In genomic region chr6:120987164-120987563, GRCm38 (mm10) we compare ENCODE assay signal across 11 mouse cellular contexts.
A peak's percentile ranks its signal among the peaks of the same experiment; 100 is the strongest.
DNase-seq lines count a peak whose midpoint lies in the region; ATAC-seq and TF ChIP-seq lines count a peak whose summit lies in the region.
"Had no signal": no experiment of that assay in that cellular context is flagged by ENCODE, and none has a peak within 500 bp of the region (broad histone marks: within the 10 kb centered on the region; RNA-seq: fewer than 3 reads in every experiment).

No protein-coding gene starts in this region.

- peak in 1 of 2 experiments; percentile 44; a peak in 1 of 4 replicates for TF ChIP-seq EP300 in MEL (IDR thresholded peaks at IDR 0.05; ENCODE audit: low read depth in 1 of 2, low read length in 2 of 2)

- TF ChIP-seq RAD21 in MEL (IDR thresholded peaks at IDR 0.05; ENCODE audit: low read depth, low read length): no peak

- ATAC-seq in hindbrain, embryonic 13.5 days (ENCODE audit: low FRiP score): no peak
- ATAC-seq in hindbrain, embryonic 11.5 days (ENCODE audit: low FRiP score): no peak

- no peak overlapping the region for H3K4me2 ChIP-seq in hindbrain, embryonic 13.5 days
- H3K4me2 ChIP-seq in hindbrain, embryonic 11.5 days (replicated peaks; ENCODE audit: low read depth, low read length): no peak overlapping the region

- H3K4me3 ChIP-seq in hindbrain, embryonic 13.5 days: no peak overlapping the region
- H3K4me3 ChIP-seq in hindbrain, embryonic 11.5 days (ENCODE audit: low read depth, low read length): no peak overlapping the region
- no peak overlapping the region for H3K4me3 ChIP-seq in MEL (ENCODE audit: control insufficient read depth in 1 of 2, insufficient read depth in 1 of 2, low read depth in 2 of 2, low read length in 2 of 2)
- H3K4me3 ChIP-seq in embryonic facial prominence, embryonic 10.5 days: no peak overlapping the region
- H3K4me3 ChIP-seq: erythroblast, embryonic 14.5 days had no signal

- 76% methylated on average over 10 of the region's 10 CpGs for WGBS in hindbrain, embryonic 13.5 days
- WGBS in hindbrain, embryonic 11.5 days: 83% methylated on average over 10 of the region's 10 CpGs
- WGBS in embryonic facial prominence, embryonic 10.5 days: 87% methylated on average over 10 of the region's 10 CpGs

- peaks cover 20% of the 10 kb centered on the region for H3K4me1 ChIP-seq in hindbrain, embryonic 13.5 days (replicated peaks)
- peaks cover 2% of the 10 kb centered on the region; the same call in 1 of the 2 replicates for H3K4me1 ChIP-seq in hindbrain, embryonic 11.5 days (replicated peaks; ENCODE audit: control insufficient read depth, insufficient read depth, low read length)
- H3K4me1 ChIP-seq in MEL (ENCODE audit: control insufficient read depth in 1 of 2, insufficient read depth in 2 of 2, low read length in 2 of 2): peaks cover 12 to 26% of the 10 kb centered on the region in 2 experiments
- H3K4me1 ChIP-seq in embryonic facial prominence, embryonic 10.5 days: peaks cover 21% of the 10 kb centered on the region

- TF ChIP-seq POLR2A in MEL (IDR thresholded peaks at IDR 0.05; ENCODE audit: control insufficient read depth in 1 of 2, insufficient read depth in 1 of 2, low read depth in 1 of 2, low read length in 2 of 2, poor library complexity in 1 of 2): no peak

- peaks cover 25% of the 10 kb centered on the region for H3K36me3 ChIP-seq in hindbrain, embryonic 13.5 days
- H3K36me3 ChIP-seq in hindbrain, embryonic 11.5 days (ENCODE audit: control insufficient read depth, insufficient read depth, low read length): no peaks in the 10 kb centered on the region
- H3K36me3 ChIP-seq in MEL (ENCODE audit: control insufficient read depth in 1 of 2, insufficient read depth in 2 of 2, low read length in 2 of 2): peaks cover 2 to 22% of the 10 kb centered on the region in 2 experiments
- peaks cover 13% of the 10 kb centered on the region for H3K36me3 ChIP-seq in embryonic facial prominence, embryonic 10.5 days (replicated peaks)

- peak overlapping the region; percentile 64 for H3K27ac ChIP-seq in hindbrain, embryonic 13.5 days
- H3K27ac ChIP-seq in hindbrain, embryonic 11.5 days (ENCODE audit: low read depth, low read length): no peak overlapping the region
- H3K27ac ChIP-seq in MEL (ENCODE audit: control insufficient read depth, low read depth, low read length): peak overlapping the region; percentile 48; the same call in 1 of the 2 replicates
- 0 out of 2 replicates have a peak overlapping the region, but pooled peaks have one; percentile 48 for H3K27ac ChIP-seq in embryonic facial prominence, embryonic 10.5 days (replicated peaks)

- TF ChIP-seq CTCF in MEL (IDR thresholded peaks at IDR 0.05 in 2 of 3, conservative IDR thresholded peaks at IDR 0.05 in 1 of 3; ENCODE audit: control insufficient read depth in 1 of 3, insufficient read depth in 1 of 3, low read depth in 2 of 3, low read length in 3 of 3, poor library complexity in 1 of 3, severe bottlenecking in 1 of 3): no peak

- no peaks in the 10 kb centered on the region for H3K27me3 ChIP-seq in hindbrain, embryonic 13.5 days
- H3K27me3 ChIP-seq in hindbrain, embryonic 11.5 days (ENCODE audit: control insufficient read depth, insufficient read depth, low read length): no peaks in the 10 kb centered on the region
- no peaks in the 10 kb centered on the region for H3K27me3 ChIP-seq in MEL (ENCODE audit: control insufficient read depth in 1 of 2, insufficient read depth in 2 of 2, low read length in 2 of 2)
- H3K27me3 ChIP-seq in embryonic facial prominence, embryonic 10.5 days (replicated peaks; ENCODE audit: low read depth, poor library complexity, severe bottlenecking): no peaks in the 10 kb centered on the region

- no peak overlapping the region for H3K9ac ChIP-seq in hindbrain, embryonic 13.5 days
- H3K9ac ChIP-seq in hindbrain, embryonic 11.5 days (ENCODE audit: low read depth, low read length): no peak overlapping the region
- H3K9ac ChIP-seq in MEL (ENCODE audit: control insufficient read depth, low read depth, low read length, poor library complexity, severe bottlenecking): no peak overlapping the region

- no peaks in the 10 kb centered on the region for H3K79me2 ChIP-seq in MEL (ENCODE audit: control insufficient read depth, insufficient read depth, low read length, poor library complexity)

- H3K9me3 ChIP-seq in hindbrain, embryonic 13.5 days: no peaks in the 10 kb centered on the region
- no peaks in the 10 kb centered on the region for H3K9me3 ChIP-seq in hindbrain, embryonic 11.5 days (ENCODE audit: control insufficient read depth, low read length)
- no peaks in the 10 kb centered on the region for H3K9me3 ChIP-seq in MEL (replicated peaks; ENCODE audit: insufficient read depth, low read length)
- H3K9me3 ChIP-seq in embryonic facial prominence, embryonic 10.5 days: no peaks in the 10 kb centered on the region

- no peak for DNase-seq in hindbrain, embryonic 11.5 days (ENCODE audit: low spot score)
- DNase-seq in MEL (ENCODE audit: low read depth, low spot score) (peak; percentile 88), liver (peak; percentile 50)
- DNase-seq in embryonic facial prominence, embryonic 10.5 days (ENCODE audit: low spot score): no peak
- DNase-seq in thymus, postnatal 36 days: no peak
- no peak for DNase-seq in testis, postnatal 10 days (ENCODE audit: low spot score)
- no peak for DNase-seq in right cerebral cortex, postnatal 14 days
- DNase-seq: lung, postnatal 14 days; retina, postnatal 1 day had no signal

TF ChIP-seq in MEL, 35 proteins besides CTCF, POLR2A, EP300 and RAD21:
- TF ChIP-seq SIN3A (IDR thresholded peaks at IDR 0.05; ENCODE audit: low read length) (peak; percentile 88), USF1 (IDR thresholded peaks at IDR 0.05; ENCODE audit: low read depth, low read length) (no peak), MXI1 (IDR thresholded peaks at IDR 0.05; ENCODE audit: low read depth, low read length) (peak; percentile 89), UBTF (IDR thresholded peaks at IDR 0.05; ENCODE audit: borderline replicate concordance, insufficient read depth, low read depth, low read length) (no peak), ELF1 (IDR thresholded peaks at IDR 0.05; ENCODE audit: low read depth, low read length) (no peak), GATA1 (IDR thresholded peaks at IDR 0.05; ENCODE audit: low read depth, low read length) (peak; percentile 83), MAX (IDR thresholded peaks at IDR 0.05; ENCODE audit: low read length) (peak; percentile 74), BHLHE40 (IDR thresholded peaks at IDR 0.05; ENCODE audit: borderline replicate concordance, low read depth, low read length) (peak; percentile 33; the same call in 1 of the 2 replicates), JUND (IDR thresholded peaks at IDR 0.05; ENCODE audit: low read depth, low read length) (no peak), ETS1 (IDR thresholded peaks at IDR 0.05; ENCODE audit: low read depth, low read length) (peak; percentile 92), MYC (IDR thresholded peaks at IDR 0.05; ENCODE audit: low read depth, low read length) (peak; percentile 82), NRF1 (IDR thresholded peaks at IDR 0.05; ENCODE audit: insufficient read depth, low read depth, low read length, poor library complexity, severe bottlenecking) (peak; percentile 69)

Comparison
In these comparisons a context has a peak if more than half of its experiments do, and no peak if none do; other contexts are left out.
1. DNase-seq: peak in MEL (single experiment) and liver (single experiment); none in hindbrain, embryonic 11.5 days (single experiment), embryonic facial prominence, embryonic 10.5 days (single experiment), thymus, postnatal 36 days (0 of 2), testis, postnatal 10 days (single experiment) and right cerebral cortex, postnatal 14 days (single experiment).